Mouse (Mus musculus) midbrain, embryonic 16.5 days (tissue): ENCODE results near the gene Rffl. TPM values are rescaled to one million over a fixed set of nuclear protein-coding genes. Genes with fewer than 3 reads are reported as not detected.

Experiments used
- ATAC-seq: fragments of 200-750 bp; cut with Nextera tagmentation; 2 replicates; pipeline ENCODE4 v1.8.0; 2017; ENCODE audit warnings: moderate TSS enrichment
- H3K27ac ChIP-seq: fragments of 300-500 bp; sonication (generic); 2 replicates; pipeline ENCODE4 v1.5.1; 2014; ENCODE audit warnings: mild to moderate bottlenecking, low read length, mixed read lengths
- H3K27me3 ChIP-seq: fragments of 300-500 bp; sonication (generic); 2 replicates; pipeline ENCODE4 v1.6.1; 2014; ENCODE audit warnings: low read depth, low read length, mixed read lengths; ENCODE audit not compliant: control insufficient read depth, insufficient read depth
- H3K36me3 ChIP-seq: fragments of 300-500 bp; sonication (generic); 2 replicates; pipeline ENCODE4 v1.6.1; 2014; ENCODE audit warnings: mild to moderate bottlenecking, low read length, moderate library complexity, mixed read lengths; ENCODE audit not compliant: control insufficient read depth, insufficient read depth
- H3K4me1 ChIP-seq: fragments of 300-500 bp; sonication (generic); 2 replicates; pipeline ENCODE4 v1.6.1; 2014; ENCODE audit warnings: mild to moderate bottlenecking, low read length, mixed read lengths; ENCODE audit not compliant: control insufficient read depth, insufficient read depth
- H3K4me2 ChIP-seq: fragments of 300-500 bp; sonication (generic); 2 replicates; pipeline ENCODE4 v1.6.1; 2014; ENCODE audit warnings: mild to moderate bottlenecking, low read length, mixed read lengths
- H3K4me3 ChIP-seq: fragments of 300-500 bp; sonication (generic); 2 replicates; pipeline ENCODE4 v1.5.1; 2014; ENCODE audit warnings: low read depth, mild to moderate bottlenecking, low read length, moderate library complexity, mixed read lengths
- H3K9ac ChIP-seq: fragments of 300-500 bp; sonication (generic); 2 replicates; pipeline ENCODE4 v1.6.1; 2014; ENCODE audit warnings: low read depth, low read length, mixed read lengths
- H3K9me3 ChIP-seq: fragments of 300-500 bp; sonication (generic); replicated peaks from 2 replicates; pipeline ENCODE4 v1.6.1; 2014; ENCODE audit warnings: mild to moderate bottlenecking, low read length, mixed read lengths; ENCODE audit not compliant: control insufficient read depth, poor library complexity, severe bottlenecking
- WGBS: fragments of 180-500 bp; shearing (Covaris S2); extraction: QIAGEN DNeasy Blood & Tissue Kit; methylation state at CpG from one replicate; pipeline ENCODE4 v1.1.7; 2014; 5-methylcytosine and 5-hydroxymethylcytosine counted together
- polyA plus RNA-seq: library from polyadenylated mRNA; unstranded; fragments of >200 nt; fragmentation: Nextera tagmentation; extraction: Ambion mirVana; gene quantifications from 2 replicates; pipeline ENCODE4 v1.2.1, GENCODE M21; 2015

The Rffl gene
- polyA plus RNA-seq, 1 experiment from 2014 or later: 3.9 TPM

GRCm38 (mm10) chr11:82904952-82905351 lies 33.9 kb upstream of the Rffl start:
- no peaks in the 10 kb centered on the region for H3K9me3 ChIP-seq
- no peak overlapping the region for H3K4me3 ChIP-seq
- H3K36me3 ChIP-seq: peaks cover 34% of the 10 kb centered on the region

DNA sequence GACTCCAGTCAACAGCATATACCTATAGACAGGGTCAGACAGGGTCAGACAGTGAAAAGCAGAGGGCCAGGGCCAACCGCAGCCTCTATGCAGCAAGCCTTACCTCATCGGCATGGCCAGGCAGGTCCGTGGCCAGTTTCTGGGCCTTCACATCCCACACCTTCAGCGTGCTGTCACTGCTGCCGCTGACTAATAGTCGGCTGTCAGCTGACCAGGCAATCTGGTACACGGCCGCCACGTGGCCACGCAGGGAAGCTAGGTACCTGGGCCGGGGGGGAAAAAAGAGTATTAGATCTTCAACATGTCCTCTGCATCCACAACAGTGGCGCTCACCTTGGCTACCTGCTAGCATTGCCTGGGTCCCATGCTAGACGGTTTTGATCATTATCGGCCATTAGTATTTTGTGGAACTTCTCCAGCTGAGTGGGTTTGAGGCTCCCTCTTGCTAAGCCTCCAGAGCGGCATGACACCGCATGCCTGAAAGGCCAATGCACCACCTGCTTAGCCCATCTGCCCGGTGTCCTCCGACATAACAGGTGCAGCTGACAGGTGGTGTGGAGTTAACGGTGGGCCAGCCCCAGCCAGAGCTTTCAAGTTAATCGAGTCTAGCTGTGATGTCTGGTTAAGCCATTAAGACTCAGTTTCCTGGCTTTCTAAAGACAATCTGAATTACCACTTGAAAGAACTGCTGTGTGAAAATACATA lies 30.7 kb upstream of the Rffl start:
- Histone ChIP-seq H3K4me3 (no peak overlapping the region), H3K27me3 (no peaks in the 10 kb centered on the region), H3K9me3 (no peaks in the 10 kb centered on the region), H3K4me1 (no peaks in the 10 kb centered on the region), H3K4me2 (no peak overlapping the region), H3K36me3 (peaks cover 38% of the 10 kb centered on the region), H3K27ac (no peak overlapping the region), H3K9ac (no peak overlapping the region)
- ATAC-seq: no peak
- WGBS: 95% methylated on average over 20 of the region's 20 CpGs

More at GRCm38 (mm10) chr11:82904952-82905351, 33.9 kb upstream of the Rffl start:
- Histone ChIP-seq H3K4me2 (no peak overlapping the region), H3K27ac (no peak overlapping the region), H3K4me1 (peaks cover 11% of the 10 kb centered on the region), H3K27me3 (no peaks in the 10 kb centered on the region), H3K9ac (no peak overlapping the region)
- 64% methylated on average over 8 of the region's 8 CpGs for WGBS
- ATAC-seq: no peak

GRCm38 (mm10) chr11:82899720-82900119 lies 28.7 kb upstream of the Rffl start:
- H3K36me3 ChIP-seq: peaks cover 33% of the 10 kb centered on the region
- H3K4me3 ChIP-seq: no peak overlapping the region
- H3K4me1 ChIP-seq: no peaks in the 10 kb centered on the region
- no peak for ATAC-seq
- H3K4me2 ChIP-seq: no peak overlapping the region
- no peaks in the 10 kb centered on the region for H3K9me3 ChIP-seq
- no peak overlapping the region for H3K9ac ChIP-seq
- 89% methylated on average over 5 of the region's 5 CpGs for WGBS
- H3K27me3 ChIP-seq: no peaks in the 10 kb centered on the region
- H3K27ac ChIP-seq: no peak overlapping the region

DNA sequence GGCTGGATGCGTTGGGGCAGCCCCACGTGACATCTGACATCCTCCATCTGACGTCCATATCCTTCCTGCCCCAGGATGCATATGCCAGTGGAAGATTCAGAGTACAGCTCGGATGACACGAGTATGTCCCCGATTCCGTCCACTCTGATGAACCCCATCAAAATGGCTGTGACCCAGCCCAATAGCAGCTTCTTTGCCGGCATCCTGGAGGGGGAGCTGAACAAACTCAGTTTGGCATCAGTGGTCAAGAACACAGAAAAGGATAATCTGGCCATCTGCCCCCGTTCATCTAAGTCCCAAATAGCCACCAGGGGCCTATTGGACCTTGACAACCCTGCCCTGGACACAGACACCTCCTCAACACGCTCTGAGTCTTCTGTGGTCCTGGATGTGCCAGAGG lies 26.5 kb upstream of the Rffl start:
- Histone ChIP-seq H3K4me3 (no peak overlapping the region), H3K4me1 (no peaks in the 10 kb centered on the region), H3K9ac (no peak overlapping the region), H3K9me3 (no peaks in the 10 kb centered on the region), H3K27me3 (no peaks in the 10 kb centered on the region), H3K4me2 (no peak overlapping the region), H3K36me3 (peaks cover 17% of the 10 kb centered on the region), H3K27ac (no peak overlapping the region)
- 85% methylated on average over 10 of the region's 10 CpGs for WGBS
- no peak for ATAC-seq

- 62% methylated on average over 7 of the region's 7 CpGs for WGBS
- no peak for ATAC-seq
Observed at GRCm38 (mm10) chr11:82891936-82892335, 20.9 kb upstream of the Rffl start, which contains the start of gene Fndc8. Gene Fndc8 (plus strand): TSS chr11:82892124.

GRCm38 (mm10) chr11:82890342-82890762 lies 19.3 kb upstream of the Rffl start, which contains the start of gene Rad51d:
Gene Rad51d (minus strand): TSS chr11:82890614.
- Histone ChIP-seq H3K4me3 (peak within 1 kb of the TSS; percentile 57), H3K27me3 (peaks cover 8% of the 10 kb centered on the region; the same call in 1 of the 2 replicates), H3K4me1 (peaks cover 14% of the 10 kb centered on the region), H3K4me2 (peak within 1 kb of the TSS; percentile 94), H3K9me3 (no peaks in the 10 kb centered on the region), H3K27ac (peak within 1 kb of the TSS; percentile 60), H3K36me3 (no peaks in the 10 kb centered on the region), H3K9ac (peak within 1 kb of the TSS; percentile 76)
- 0% methylated on average over 24 of the region's 26 CpGs for WGBS
- peak; percentile 92 for ATAC-seq

More at GRCm38 (mm10) chr11:82891936-82892335, 20.9 kb upstream of the Rffl start, which contains the start of gene Fndc8:
- Histone ChIP-seq H3K9ac (no peak within 1 kb of the TSS), H3K36me3 (no peaks in the 10 kb centered on the region), H3K9me3 (no peaks in the 10 kb centered on the region), H3K27ac (no peak within 1 kb of the TSS), H3K27me3 (peaks cover 8% of the 10 kb centered on the region; the same call in 1 of the 2 replicates), H3K4me3 (no peak within 1 kb of the TSS), H3K4me1 (peaks cover 14% of the 10 kb centered on the region), H3K4me2 (no peak within 1 kb of the TSS)

DNA sequence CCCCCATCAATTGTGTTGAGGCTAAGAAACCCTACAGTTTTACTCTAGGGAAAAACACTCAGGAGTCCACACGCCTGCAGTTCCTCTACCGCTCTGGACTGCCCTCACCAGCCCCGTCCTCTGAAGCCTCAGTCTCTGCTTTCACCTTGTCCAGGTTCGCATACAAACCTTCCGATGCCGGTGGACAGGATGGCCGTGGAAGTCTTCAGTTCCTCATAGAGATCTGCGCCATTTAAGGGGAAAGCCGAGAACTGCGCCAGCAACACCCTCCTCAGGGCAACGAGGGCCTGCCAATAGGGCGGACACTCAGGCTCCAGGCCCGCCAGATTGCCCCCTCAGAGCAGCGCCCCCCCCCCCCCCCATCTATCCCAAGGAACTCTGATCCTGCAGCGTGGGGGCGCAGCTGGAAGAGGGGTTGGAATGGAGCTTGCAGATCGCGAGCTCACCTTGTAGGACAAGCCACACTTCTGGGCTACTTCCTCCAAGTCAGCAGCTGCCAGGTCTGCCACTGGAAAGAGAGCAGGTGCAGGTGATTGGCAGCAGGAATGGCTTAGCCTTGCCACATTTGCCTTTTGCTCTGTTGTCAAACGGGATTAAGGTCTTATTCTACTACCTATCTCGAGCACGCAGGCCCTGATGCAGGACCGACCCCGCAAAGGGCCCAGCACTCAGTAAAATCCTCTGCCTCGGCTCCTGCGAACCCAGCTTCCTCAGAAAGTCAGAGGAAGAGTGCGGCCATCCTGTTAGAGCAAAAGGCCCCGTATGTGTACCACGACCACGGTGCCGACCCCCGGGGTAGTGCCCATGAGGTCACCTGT lies 18.7 kb upstream of the Rffl start:
- H3K27me3 ChIP-seq: peaks cover 8% of the 10 kb centered on the region; the same call in 1 of the 2 replicates
- peak overlapping the region; percentile 57 for H3K4me3 ChIP-seq
- H3K4me2 ChIP-seq: peak overlapping the region; percentile 94
- peak; percentile 61 for ATAC-seq
- peaks cover 14% of the 10 kb centered on the region for H3K4me1 ChIP-seq
- H3K27ac ChIP-seq: peak overlapping the region; percentile 60
- no peaks in the 10 kb centered on the region for H3K36me3 ChIP-seq
- peak overlapping the region; percentile 76 for H3K9ac ChIP-seq
- H3K9me3 ChIP-seq: no peaks in the 10 kb centered on the region
- 3% methylated on average over 31 of the region's 31 CpGs for WGBS

DNA sequence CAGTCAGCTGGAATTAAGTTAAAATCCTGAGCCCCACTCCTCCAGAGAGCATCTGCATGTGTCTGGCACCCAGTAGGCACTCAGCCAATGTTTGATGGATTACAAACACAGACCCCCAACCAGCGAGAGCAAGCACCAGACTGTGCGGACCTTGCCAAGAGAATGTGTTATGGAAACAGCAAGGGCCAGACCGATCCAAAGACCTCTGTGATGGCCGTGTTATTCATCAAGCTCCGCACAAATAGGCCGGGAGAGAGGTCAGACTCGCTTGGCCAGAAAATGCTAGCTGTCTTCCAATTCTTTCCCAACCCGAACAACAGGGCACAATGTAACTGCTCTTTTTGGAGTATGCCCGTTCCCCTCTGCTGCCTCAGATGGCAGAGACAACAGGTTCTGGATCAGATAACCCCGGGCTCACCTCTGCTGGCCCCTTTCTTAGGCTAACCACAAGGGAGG lies 17.5 kb upstream of the Rffl start:
- H3K27ac ChIP-seq: no peak overlapping the region
- 64% methylated on average over 10 of the region's 10 CpGs for WGBS
- H3K36me3 ChIP-seq: no peaks in the 10 kb centered on the region
- no peak overlapping the region for H3K4me3 ChIP-seq
- peaks cover 16% of the 10 kb centered on the region for H3K4me1 ChIP-seq
- H3K9ac ChIP-seq: peak overlapping the region; percentile 33; the same call in 1 of the 2 replicates
- no peak for ATAC-seq
- no peaks in the 10 kb centered on the region for H3K9me3 ChIP-seq
- H3K4me2 ChIP-seq: peak overlapping the region; percentile 94; the same call in 1 of the 2 replicates
- H3K27me3 ChIP-seq: peaks cover 8% of the 10 kb centered on the region; the same call in 1 of the 2 replicates
